9 mouse cellular contexts compared by ENCODE assay signal in genomic region chr10:80016511-80016910, GRCm38 (mm10). TPM values are rescaled to one million over a fixed set of nuclear protein-coding genes. Genes with fewer than 3 reads are reported as not detected.
A peak's percentile ranks its signal among the peaks of the same experiment; 100 is the strongest.
DNase-seq lines count a peak whose midpoint lies in the region; ATAC-seq and TF ChIP-seq lines count a peak whose summit lies in the region.
"Had no signal": no experiment of that assay in that cellular context is flagged by ENCODE, and none has a peak within 500 bp of the region (broad histone marks: within the 10 kb centered on the region; RNA-seq: fewer than 3 reads in every experiment).

Gene Arhgap45 (plus strand): TSS chr10:80016653.

- peaks cover 10 to 19% of the 10 kb centered on the region in 2 experiments for H3K4me1 ChIP-seq in MEL (ENCODE audit: control insufficient read depth in 1 of 2, insufficient read depth in 2 of 2, low read length in 2 of 2)
- H3K4me1 ChIP-seq in intestine, embryonic 15.5 days (replicated peaks): peaks cover 18% of the 10 kb centered on the region
- H3K4me1 ChIP-seq in megakaryocyte, embryonic 14.5 days: peaks cover 87% of the 10 kb centered on the region

- 66% methylated on average over 11 of the region's 11 CpGs for WGBS in intestine, embryonic 15.5 days

- no peak for TF ChIP-seq EP300 in MEL (IDR thresholded peaks at IDR 0.05; ENCODE audit: low read depth in 1 of 2, low read length in 2 of 2)

- H3K36me3 ChIP-seq in MEL (ENCODE audit: control insufficient read depth in 1 of 2, insufficient read depth in 2 of 2, low read length in 2 of 2): peaks cover 0 to 11% of the 10 kb centered on the region in 2 experiments; a peak in 3 of 4 replicates
- no peaks in the 10 kb centered on the region for H3K36me3 ChIP-seq in intestine, embryonic 15.5 days
- H3K36me3 ChIP-seq in megakaryocyte, embryonic 14.5 days (replicated peaks; ENCODE audit: low read length): peaks cover 90% of the 10 kb centered on the region
- H3K36me3 ChIP-seq: limb, embryonic 13.5 days had no signal

- no peak for ATAC-seq in intestine, embryonic 15.5 days

- no peak within 1 kb of the TSS for H3K4me2 ChIP-seq in intestine, embryonic 15.5 days (replicated peaks)
- H3K4me2 ChIP-seq: limb, embryonic 13.5 days had no signal

- TF ChIP-seq POLR2A in MEL (IDR thresholded peaks at IDR 0.05; ENCODE audit: control insufficient read depth in 1 of 2, insufficient read depth in 1 of 2, low read depth in 1 of 2, low read length in 2 of 2, poor library complexity in 1 of 2): peak in 1 of 2 experiments; percentile 62; a peak in 1 of 4 replicates

- peaks cover 12% of the 10 kb centered on the region for H3K79me2 ChIP-seq in MEL (ENCODE audit: control insufficient read depth, insufficient read depth, low read length, poor library complexity)

- DNase-seq in A20 (ENCODE audit: low read depth, low spot score) (peak; percentile 92), MEL (ENCODE audit: low read depth, low spot score) (peak; percentile 93)
- DNase-seq in thymus, postnatal 4 days: peak; percentile 85
- DNase-seq in kidney, postnatal 10 days: no peak
- DNase-seq in cerebellum, postnatal 14 days: no peak
- no peak for DNase-seq in layer of hippocampus, postnatal 10 days (ENCODE audit: low spot score in 2 of 2)

- H3K4me3 ChIP-seq in MEL (ENCODE audit: control insufficient read depth in 1 of 2, insufficient read depth in 1 of 2, low read depth in 2 of 2, low read length in 2 of 2): peak within 1 kb of the TSS; percentile 74 to 98
- H3K4me3 ChIP-seq in intestine, embryonic 15.5 days (replicated peaks): peak within 1 kb of the TSS; percentile 12; the same call in 1 of the 2 replicates
- peak within 1 kb of the TSS; percentile 97 for H3K4me3 ChIP-seq in megakaryocyte, embryonic 14.5 days (replicated peaks)
- H3K4me3 ChIP-seq: limb, embryonic 13.5 days had no signal

- peak within 1 kb of the TSS; percentile 84 for H3K9ac ChIP-seq in MEL (ENCODE audit: control insufficient read depth, low read depth, low read length, poor library complexity, severe bottlenecking)
- no peak within 1 kb of the TSS for H3K9ac ChIP-seq in intestine, embryonic 15.5 days
- H3K9ac ChIP-seq: limb, embryonic 13.5 days had no signal

- peak within 1 kb of the TSS; percentile 80 for H3K27ac ChIP-seq in MEL (ENCODE audit: control insufficient read depth, low read depth, low read length)
- H3K27ac ChIP-seq in intestine, embryonic 15.5 days: no peak within 1 kb of the TSS
- H3K27ac ChIP-seq: limb, embryonic 13.5 days had no signal

- no peaks in the 10 kb centered on the region for H3K27me3 ChIP-seq in MEL (ENCODE audit: control insufficient read depth in 1 of 2, insufficient read depth in 2 of 2, low read length in 2 of 2)
- peaks cover 28% of the 10 kb centered on the region for H3K27me3 ChIP-seq in intestine, embryonic 15.5 days (replicated peaks)
- H3K27me3 ChIP-seq in megakaryocyte, embryonic 14.5 days (replicated peaks): no peaks in the 10 kb centered on the region

- no peak for TF ChIP-seq RAD21 in MEL (IDR thresholded peaks at IDR 0.05; ENCODE audit: low read depth, low read length)

- TF ChIP-seq CTCF in MEL (IDR thresholded peaks at IDR 0.05 in 2 of 3, conservative IDR thresholded peaks at IDR 0.05 in 1 of 3; ENCODE audit: control insufficient read depth in 1 of 3, insufficient read depth in 1 of 3, low read depth in 2 of 3, low read length in 3 of 3, poor library complexity in 1 of 3, severe bottlenecking in 1 of 3): no peak

- H3K9me3 ChIP-seq in MEL (replicated peaks; ENCODE audit: insufficient read depth, low read length): no peaks in the 10 kb centered on the region
- H3K9me3 ChIP-seq in intestine, embryonic 15.5 days: no peaks in the 10 kb centered on the region
- no peaks in the 10 kb centered on the region for H3K9me3 ChIP-seq in megakaryocyte, embryonic 14.5 days
- H3K9me3 ChIP-seq: limb, embryonic 13.5 days had no signal

TF ChIP-seq in MEL, 35 proteins besides CTCF, POLR2A, EP300 and RAD21:
- TF ChIP-seq USF1 (IDR thresholded peaks at IDR 0.05; ENCODE audit: low read depth, low read length) (peak; percentile 98), SIN3A (IDR thresholded peaks at IDR 0.05; ENCODE audit: low read length) (peak; percentile 97), MYB (IDR thresholded peaks at IDR 0.05; ENCODE audit: low read depth, low read length) (no peak), ZC3H11A (IDR thresholded peaks at IDR 0.05; ENCODE audit: low read depth, low read length) (no peak), ZNF384 (IDR thresholded peaks at IDR 0.05; ENCODE audit: low read depth, low read length) (no peak), CHD1 (IDR thresholded peaks at IDR 0.05; ENCODE audit: low read depth, low read length) (no peak), ELF1 (IDR thresholded peaks at IDR 0.05; ENCODE audit: low read depth, low read length) (peak; percentile 58; the same call in 1 of the 2 replicates), MAX (IDR thresholded peaks at IDR 0.05; ENCODE audit: low read length) (peak; percentile 95), TAL1 (IDR thresholded peaks at IDR 0.05; ENCODE audit: low read length) (no peak), MEF2A (IDR thresholded peaks at IDR 0.05; ENCODE audit: extremely low read depth, insufficient replicate concordance, low read depth, low read length, poor library complexity, severe bottlenecking) (no peak), CHD2 (IDR thresholded peaks at IDR 0.05; ENCODE audit: low read length) (no peak), NRF1 (IDR thresholded peaks at IDR 0.05; ENCODE audit: insufficient read depth, low read depth, low read length, poor library complexity, severe bottlenecking) (no peak), GATA1 (IDR thresholded peaks at IDR 0.05; ENCODE audit: low read depth, low read length) (no peak), TCF12 (IDR thresholded peaks at IDR 0.05; ENCODE audit: low read depth, low read length) (peak; percentile 34; the same call in 1 of the 2 replicates), MAZ (IDR thresholded peaks at IDR 0.05; ENCODE audit: low read depth, low read length) (peak; percentile 95), USF2 (IDR thresholded peaks at IDR 0.05; ENCODE audit: borderline replicate concordance in 1 of 2, insufficient read depth in 1 of 2, low read depth in 1 of 2, low read length in 2 of 2) (peak; percentile 48 to 87; a peak in 3 of 4 replicates), HCFC1 (IDR thresholded peaks at IDR 0.05; ENCODE audit: low read depth, low read length) (peak; percentile 74), POLR2AphosphoS5 (IDR thresholded peaks at IDR 0.05; ENCODE audit: borderline replicate concordance, low read depth, low read length) (no peak; the same call in 1 of the 2 replicates), ETS1 (IDR thresholded peaks at IDR 0.05; ENCODE audit: low read depth, low read length) (peak; percentile 58), ZKSCAN1 (IDR thresholded peaks at IDR 0.05; ENCODE audit: low read depth, low read length) (no peak), BHLHE40 (IDR thresholded peaks at IDR 0.05; ENCODE audit: borderline replicate concordance, low read depth, low read length) (peak; percentile 95), ZMIZ1 (IDR thresholded peaks at IDR 0.05; ENCODE audit: low read depth, low read length) (no peak), E2F4 (IDR thresholded peaks at IDR 0.05; ENCODE audit: borderline replicate concordance, low read depth, low read length) (no peak), GABPA (IDR thresholded peaks at IDR 0.05; ENCODE audit: low read depth, low read length) (no peak), JUND (IDR thresholded peaks at IDR 0.05; ENCODE audit: low read depth, low read length) (no peak), POLR2AphosphoS2 (IDR thresholded peaks at IDR 0.05; ENCODE audit: low read length) (peak; percentile 63; the same call in 1 of the 2 replicates), MAFK (IDR thresholded peaks at IDR 0.05; ENCODE audit: borderline replicate concordance, low read depth, low read length) (0 out of 2 replicates have a peak, but pooled peaks have one; percentile 16), TBP (IDR thresholded peaks at IDR 0.05; ENCODE audit: low read depth, low read length) (peak; percentile 62; the same call in 1 of the 2 replicates), NELFE (IDR thresholded peaks at IDR 0.05; ENCODE audit: low read depth, low read length) (peak; percentile 63), MXI1 (IDR thresholded peaks at IDR 0.05; ENCODE audit: low read depth, low read length) (peak; percentile 97), MYC (IDR thresholded peaks at IDR 0.05; ENCODE audit: low read depth, low read length) (peak; percentile 66), SMC3 (IDR thresholded peaks at IDR 0.05; ENCODE audit: low read depth, low read length) (no peak), UBTF (IDR thresholded peaks at IDR 0.05; ENCODE audit: borderline replicate concordance, insufficient read depth, low read depth, low read length) (no peak)

RNA-seq across cellular contexts. Expression of gene Arhgap45, which starts in this region (rescaled TPM):
- total RNA-seq in MEL (2012; rRNA removed): 25.2 and 26.2 TPM in 2 replicates
- polyA plus RNA-seq in MEL (2012; ENCODE audit: insufficient read depth in 1 of 2, insufficient read length in 2 of 2, low read depth in 1 of 2, low replicate concordance in 2 of 2, missing spikeins in 1 of 2): 10 to 100 TPM in 1 of 2 experiments, not detected in 1; 53.6 TPM
- 6.3 and 6.5 TPM in 2 replicates for polyA plus RNA-seq in intestine, embryonic 15.5 days (2015; fragmentation: Nextera tagmentation; extraction: Ambion mirVana)
- polyA plus RNA-seq in megakaryocyte, embryonic 14.5 days (2012; ENCODE audit: insufficient read depth, low replicate concordance): 375 and 477 TPM in 2 replicates
- 1 to 10 TPM; 3.3 to 3.8 TPM for total RNA-seq in layer of hippocampus, postnatal 10 days (2021)

Comparison
In these comparisons a context has a peak if more than half of its experiments do, and no peak if none do; other contexts are left out.
1. DNase-seq: peak in A20 (single experiment), MEL (single experiment) and thymus, postnatal 4 days (single experiment); none in kidney, postnatal 10 days (single experiment), cerebellum, postnatal 14 days (0 of 2) and layer of hippocampus, postnatal 10 days (0 of 2).
2. H3K4me3 ChIP-seq: peak in every context shown above with its lines; median percentile 97 in megakaryocyte, embryonic 14.5 days; 86 in MEL; 12 in intestine, embryonic 15.5 days.